In the genomic region with DNA sequence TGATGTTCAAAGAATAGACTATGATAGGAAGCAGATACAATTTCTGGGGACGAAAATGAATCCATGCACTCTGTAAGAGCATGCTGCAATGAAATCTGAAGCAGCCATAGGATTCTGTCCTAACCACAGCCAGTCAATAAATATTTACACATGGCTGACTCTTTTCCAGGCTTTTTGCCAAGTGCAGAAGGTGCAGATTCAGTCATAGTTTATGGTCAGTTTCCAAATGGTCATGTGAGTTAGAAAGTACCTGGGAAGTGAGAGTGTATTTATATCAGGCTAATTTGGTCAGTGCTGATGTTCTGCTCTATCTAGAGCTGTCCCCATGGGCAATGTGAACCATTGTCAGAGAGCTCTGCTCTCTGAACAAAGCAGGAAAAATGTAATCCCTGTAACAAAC, we compare ENCODE assay signal across 10 mouse cellular contexts.
DNase-seq lines count a peak whose midpoint lies in the region; ATAC-seq and TF ChIP-seq lines count a peak whose summit lies in the region.
"Had no signal": no experiment of that assay in that cellular context is flagged by ENCODE, and none has a peak within 500 bp of the region (broad histone marks: within the 10 kb centered on the region; RNA-seq: fewer than 3 reads in every experiment).

No protein-coding gene starts in this region.

- H3K4me3 ChIP-seq in embryonic facial prominence, embryonic 12.5 days = no peak overlapping the region
- no peak overlapping the region for H3K4me3 ChIP-seq in embryonic facial prominence, embryonic 10.5 days
- no peak overlapping the region for H3K4me3 ChIP-seq in lung, postnatal 0 days (ENCODE audit: low read depth, low read length)
- no peak overlapping the region for H3K4me3 ChIP-seq in embryonic facial prominence, embryonic 14.5 days (ENCODE audit: low read depth, low read length)

- no peak overlapping the region for H3K27ac ChIP-seq in embryonic facial prominence, embryonic 12.5 days
- H3K27ac ChIP-seq in embryonic facial prominence, embryonic 10.5 days (replicated peaks) = no peak overlapping the region
- no peak overlapping the region for H3K27ac ChIP-seq in lung, postnatal 0 days (ENCODE audit: low read length)
- no peak overlapping the region for H3K27ac ChIP-seq in embryonic facial prominence, embryonic 14.5 days (replicated peaks; ENCODE audit: low read depth, low read length)

- no peaks in the 10 kb centered on the region for H3K9me3 ChIP-seq in embryonic facial prominence, embryonic 12.5 days
- no peaks in the 10 kb centered on the region for H3K9me3 ChIP-seq in embryonic facial prominence, embryonic 10.5 days
- no peaks in the 10 kb centered on the region for H3K9me3 ChIP-seq in lung, postnatal 0 days (ENCODE audit: low read length)
- H3K9me3 ChIP-seq in embryonic facial prominence, embryonic 14.5 days (ENCODE audit: control insufficient read depth, low read length) = no peaks in the 10 kb centered on the region

- TF ChIP-seq EP300 in lung, postnatal 0 days (IDR thresholded peaks at IDR 0.05) = no peak

- no peak overlapping the region for H3K4me2 ChIP-seq in embryonic facial prominence, embryonic 12.5 days (replicated peaks)
- no peak overlapping the region for H3K4me2 ChIP-seq in lung, postnatal 0 days (replicated peaks; ENCODE audit: low read depth, low read length)
- no peak overlapping the region for H3K4me2 ChIP-seq in embryonic facial prominence, embryonic 14.5 days (ENCODE audit: low read depth, low read length)

- ATAC-seq in embryonic facial prominence, embryonic 12.5 days (ENCODE audit: insufficient number of reproducible peaks, insufficient read depth, low FRiP score, low TSS enrichment) = peak; percentile 47; the same call in 1 of the 2 replicates
- no peak for ATAC-seq in lung, postnatal 0 days
- ATAC-seq in embryonic facial prominence, embryonic 14.5 days (ENCODE audit: low read depth) = peak; percentile 55; the same call in 1 of the 2 replicates
- ATAC-seq in inflammation-experienced regulatory T-cells, adult 6 months = no peak

- no peaks in the 10 kb centered on the region for H3K36me3 ChIP-seq in embryonic facial prominence, embryonic 12.5 days
- no peaks in the 10 kb centered on the region for H3K36me3 ChIP-seq in embryonic facial prominence, embryonic 10.5 days (replicated peaks)
- no peaks in the 10 kb centered on the region for H3K36me3 ChIP-seq in lung, postnatal 0 days (ENCODE audit: insufficient read depth, low read length)
- no peaks in the 10 kb centered on the region for H3K36me3 ChIP-seq in embryonic facial prominence, embryonic 14.5 days (ENCODE audit: control insufficient read depth, insufficient read depth, low read length)

- H3K4me1 ChIP-seq in embryonic facial prominence, embryonic 12.5 days = no peaks in the 10 kb centered on the region
- H3K4me1 ChIP-seq in embryonic facial prominence, embryonic 10.5 days = no peaks in the 10 kb centered on the region
- no peaks in the 10 kb centered on the region for H3K4me1 ChIP-seq in lung, postnatal 0 days (ENCODE audit: insufficient read depth, low read depth, low read length)
- H3K4me1 ChIP-seq in embryonic facial prominence, embryonic 14.5 days (ENCODE audit: control insufficient read depth, insufficient read depth, low read length) = no peaks in the 10 kb centered on the region

- TF ChIP-seq CTCF in lung, postnatal 0 days (IDR thresholded peaks at IDR 0.05) = no peak

- no peaks in the 10 kb centered on the region for H3K27me3 ChIP-seq in embryonic facial prominence, embryonic 12.5 days
- no peaks in the 10 kb centered on the region for H3K27me3 ChIP-seq in embryonic facial prominence, embryonic 10.5 days (replicated peaks; ENCODE audit: low read depth, poor library complexity, severe bottlenecking)
- no peaks in the 10 kb centered on the region for H3K27me3 ChIP-seq in lung, postnatal 0 days (replicated peaks; ENCODE audit: insufficient read depth, low read length)
- no peaks in the 10 kb centered on the region for H3K27me3 ChIP-seq in embryonic facial prominence, embryonic 14.5 days (replicated peaks; ENCODE audit: control insufficient read depth, insufficient read depth, low read length)

- 45% methylated on average over 1 of the region's 1 CpGs for WGBS in embryonic facial prominence, embryonic 12.5 days
- 70% methylated on average over 1 of the region's 1 CpGs for WGBS in embryonic facial prominence, embryonic 10.5 days
- WGBS in lung, postnatal 0 days = 33% methylated on average over 1 of the region's 1 CpGs
- 27% methylated on average over 1 of the region's 1 CpGs for WGBS in embryonic facial prominence, embryonic 14.5 days

- DNase-seq in embryonic facial prominence, embryonic 10.5 days (ENCODE audit: low spot score) = no peak
- DNase-seq in lung, postnatal 0 days (ENCODE audit: low spot score) = peak; percentile 14
- DNase-seq in lung, postnatal 14 days = no peak
- DNase-seq in embryonic facial prominence, embryonic 14.5 days (ENCODE audit: low spot score) = peak; percentile 61
- DNase-seq in retina, adult 2 months (ENCODE audit: low read depth, low spot score) = peak; percentile 9
- DNase-seq in layer of hippocampus, adult 18-20 months (ENCODE audit: low spot score in 2 of 2) = no peak
- DNase-seq: adrenal gland, postnatal 25 days; spleen, adult 18-20 months had no signal

- no peak overlapping the region for H3K9ac ChIP-seq in embryonic facial prominence, embryonic 12.5 days
- H3K9ac ChIP-seq in lung, postnatal 0 days (replicated peaks; ENCODE audit: low read depth) = no peak overlapping the region
- no peak overlapping the region for H3K9ac ChIP-seq in embryonic facial prominence, embryonic 14.5 days (ENCODE audit: low read depth, low read length)

Comparison
In these comparisons a context has a peak if more than half of its experiments do, and no peak if none do; other contexts are left out.
1. DNase-seq: peak in lung, postnatal 0 days (single experiment), embryonic facial prominence, embryonic 14.5 days (single experiment) and retina, adult 2 months (single experiment); none in embryonic facial prominence, embryonic 10.5 days (single experiment), lung, postnatal 14 days (single experiment) and layer of hippocampus, adult 18-20 months (0 of 2).
2. ATAC-seq: peak in embryonic facial prominence, embryonic 12.5 days (single experiment) and embryonic facial prominence, embryonic 14.5 days (single experiment); none in lung, postnatal 0 days (single experiment) and inflammation-experienced regulatory T-cells, adult 6 months (single experiment).